Mouse (Mus musculus) liver (tissue): ENCODE results near the gene Klf13.

Experiments used
- DNase-seq: peaks from one replicate; pipeline ENCODE4 v3.0.0-alpha.2; 2020; ENCODE audit warnings: mixed read lengths

Klf13 gene

DNA sequence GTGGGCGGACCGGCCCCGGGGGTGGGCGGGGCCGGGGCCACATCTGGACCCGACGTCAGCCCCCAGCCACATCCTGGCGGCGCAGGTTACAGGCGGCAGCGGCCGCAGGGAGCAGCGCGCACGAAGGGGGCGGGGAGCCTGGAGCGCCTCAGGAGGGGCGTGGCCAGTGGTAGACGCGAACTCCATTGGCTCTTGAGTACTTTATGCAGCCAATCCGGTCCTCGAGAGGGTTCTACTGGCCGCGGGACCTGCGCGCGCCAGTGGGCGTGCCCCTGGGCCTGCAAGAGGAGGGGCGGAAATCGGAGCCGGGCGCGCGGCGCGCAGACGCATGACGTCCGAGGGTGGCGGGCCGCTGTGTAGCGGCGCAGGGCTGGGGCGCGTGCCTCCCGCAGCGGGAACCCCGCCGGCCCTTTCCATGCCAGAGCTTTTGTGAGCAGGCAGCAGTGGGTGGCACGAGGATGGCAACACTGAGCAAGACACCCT, at the start of gene Klf13:
Gene Klf13, minus strand, starts transcription at position 2 of the 483 bp plus-strand sequence.
- DNase-seq: peak; percentile 99

DNA sequence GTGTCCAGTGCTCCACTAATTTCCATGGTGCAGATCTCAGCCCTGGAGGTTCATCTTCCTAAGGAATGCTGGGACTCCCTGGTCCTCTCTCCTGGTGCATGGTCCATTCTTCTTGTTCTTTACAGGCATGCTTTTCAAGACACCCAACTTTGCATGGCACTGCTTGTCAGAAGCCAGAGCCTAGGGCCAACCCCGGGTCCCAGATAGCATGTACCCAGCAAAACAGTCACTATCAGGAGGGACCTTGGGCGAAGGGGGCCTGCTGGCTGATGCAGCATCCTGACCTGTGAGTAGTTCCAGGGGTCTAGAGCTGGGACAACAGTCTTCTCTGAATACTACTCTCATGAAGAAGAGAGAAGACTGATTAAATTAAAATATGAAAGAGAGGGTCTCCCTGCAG, 49.7 kb upstream of the Klf13 start:
- no peak for DNase-seq

DNA sequence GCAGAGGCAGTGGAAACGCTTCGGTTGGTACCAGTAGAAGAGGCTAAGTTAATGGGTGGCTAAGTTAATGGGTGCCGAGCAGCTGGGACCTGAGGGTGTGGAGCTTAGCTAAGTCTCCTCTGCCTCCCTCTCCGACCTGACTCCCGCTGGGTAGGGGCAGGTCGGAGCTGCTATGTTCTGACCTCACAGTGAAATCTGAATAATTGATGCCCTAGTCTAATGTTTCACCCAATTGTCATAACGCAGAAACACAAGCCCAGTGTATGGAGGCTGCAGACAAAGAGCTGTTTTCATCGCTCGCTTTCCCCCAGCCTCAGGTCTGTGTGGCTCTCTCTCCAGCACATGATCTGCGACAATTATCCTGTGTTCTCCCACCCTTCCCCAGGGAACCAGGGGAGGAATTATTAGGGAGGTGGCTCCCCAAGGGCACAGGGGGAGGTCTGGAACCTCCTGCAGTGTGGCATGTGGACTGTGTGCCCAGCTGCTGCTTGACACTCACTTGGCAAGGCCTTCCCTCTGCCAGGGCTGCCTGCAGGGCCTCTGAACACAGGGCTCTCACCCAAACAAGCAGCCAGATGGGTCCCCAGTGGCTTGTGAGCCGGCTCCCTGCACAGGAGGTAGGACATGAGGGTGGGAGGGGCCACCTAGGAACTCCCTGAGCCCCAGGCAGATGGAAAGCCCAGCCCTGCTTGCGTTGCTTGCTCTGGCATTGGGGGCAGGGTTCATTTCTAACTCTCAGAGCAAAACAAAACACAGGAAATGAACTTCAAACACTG, 47.9 kb upstream of the Klf13 start:
- peak; percentile 46 for DNase-seq

DNA sequence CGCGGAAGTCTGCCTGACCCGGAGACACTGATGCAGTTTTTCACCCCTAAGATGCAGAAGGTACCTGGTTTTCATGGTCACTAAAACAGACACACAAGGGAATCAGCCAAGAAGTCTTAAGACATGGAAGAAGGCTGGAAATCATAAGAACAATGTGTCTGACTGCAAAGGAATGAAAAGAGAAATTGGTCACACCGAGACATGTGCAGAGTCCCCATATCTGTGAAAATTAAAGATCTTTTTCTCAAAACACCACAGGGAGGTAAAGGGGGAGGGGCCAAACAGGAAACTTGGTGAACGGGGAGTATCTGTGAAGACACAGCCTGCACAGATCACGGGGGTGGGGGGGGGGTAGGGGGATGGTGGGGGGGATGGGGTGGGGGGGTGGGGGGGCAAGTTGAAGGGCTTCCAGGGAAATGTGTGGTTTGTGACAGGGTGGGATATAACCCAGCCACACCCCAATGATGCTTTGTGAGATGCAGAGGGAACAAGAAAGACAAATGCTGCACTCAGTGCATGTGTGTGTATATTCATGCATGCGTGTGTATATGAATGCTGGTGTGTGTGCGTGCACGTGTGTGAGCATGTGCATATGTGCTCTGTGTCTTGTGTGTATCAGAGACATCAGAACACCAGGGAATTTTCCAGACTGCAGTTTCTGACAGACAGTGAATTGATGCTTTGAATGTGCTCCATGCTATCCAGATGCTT, 47.1 kb upstream of the Klf13 start:
- no peak for DNase-seq

DNA sequence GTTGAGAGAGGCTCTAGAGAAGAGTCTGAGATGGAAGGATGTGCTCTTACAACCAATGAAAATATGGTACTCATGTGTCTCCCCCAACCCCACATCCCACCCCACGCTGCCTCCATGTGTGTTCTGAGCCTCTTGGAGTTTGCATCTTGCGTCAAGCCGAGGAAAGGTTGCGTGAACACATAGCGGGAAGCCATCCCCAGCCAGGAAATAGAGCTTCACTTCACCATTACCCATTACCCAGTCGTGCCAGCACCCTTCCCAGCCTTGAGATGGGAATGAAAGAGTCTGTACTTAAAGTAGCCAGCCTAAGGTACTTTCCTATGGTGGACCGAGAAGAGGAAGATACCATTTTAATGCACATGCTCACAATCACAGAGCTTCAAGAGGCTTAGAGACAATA, 46.6 kb upstream of the Klf13 start:
- DNase-seq: no peak

DNA sequence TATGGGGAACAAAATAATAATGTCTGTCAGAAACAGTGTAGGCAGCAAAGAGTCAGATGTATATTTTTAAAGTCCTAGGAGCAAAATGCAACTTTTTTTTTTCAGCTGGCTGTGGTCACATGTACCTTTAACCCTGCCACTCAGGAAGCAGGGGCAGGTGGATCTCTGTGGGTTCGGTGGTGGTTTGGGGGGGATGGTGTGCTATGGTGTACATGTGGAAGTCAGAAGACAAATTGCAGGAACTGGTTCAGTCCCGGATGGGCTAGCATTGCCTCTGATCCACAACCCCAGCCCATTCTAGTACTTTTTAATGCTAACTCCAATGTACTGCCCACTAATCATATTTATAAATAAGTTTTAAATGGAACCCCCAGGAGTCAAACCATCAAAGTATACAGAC, 45.6 kb upstream of the Klf13 start:
- no peak for DNase-seq

DNA sequence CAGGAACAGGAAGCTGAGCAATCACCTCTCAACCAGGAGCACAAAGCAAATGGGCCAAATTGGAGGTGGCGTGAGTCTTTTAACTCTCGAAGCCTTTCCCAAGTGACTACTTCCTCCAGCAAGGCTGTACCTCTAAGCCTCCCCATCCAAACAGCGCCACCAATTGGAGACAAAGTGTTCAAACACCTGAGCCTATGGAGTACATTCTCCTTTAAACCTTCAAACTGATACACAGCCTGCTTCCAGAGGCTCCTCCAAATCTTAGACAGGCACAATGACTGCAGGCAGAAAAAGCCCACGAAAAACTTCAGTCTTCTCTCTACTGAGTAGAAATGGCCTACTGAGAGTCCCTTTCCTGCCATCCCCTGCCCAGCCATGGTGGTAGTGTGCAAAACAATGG, 38.9 kb upstream of the Klf13 start:
- no peak for DNase-seq

DNA sequence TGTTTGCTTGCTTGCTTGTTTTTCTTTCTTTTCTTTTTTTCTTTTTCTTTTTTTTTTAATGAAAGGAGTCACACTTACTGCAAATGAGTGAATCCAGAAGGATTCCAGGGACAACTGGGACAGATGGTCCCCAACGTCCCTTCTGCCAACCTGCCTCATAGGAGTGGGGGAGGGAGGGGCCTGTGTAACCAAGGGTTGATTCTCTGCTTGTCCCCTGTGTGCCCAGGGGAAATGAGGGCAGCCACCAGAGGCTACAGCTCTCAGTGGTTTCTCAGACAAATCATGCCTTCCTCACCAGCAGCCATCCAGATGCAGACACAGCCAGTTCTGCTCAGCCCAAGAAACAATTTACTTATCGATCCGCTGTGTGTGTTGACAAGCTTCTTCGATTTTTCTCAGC, 32.3 kb upstream of the Klf13 start:
- DNase-seq: no peak

DNA sequence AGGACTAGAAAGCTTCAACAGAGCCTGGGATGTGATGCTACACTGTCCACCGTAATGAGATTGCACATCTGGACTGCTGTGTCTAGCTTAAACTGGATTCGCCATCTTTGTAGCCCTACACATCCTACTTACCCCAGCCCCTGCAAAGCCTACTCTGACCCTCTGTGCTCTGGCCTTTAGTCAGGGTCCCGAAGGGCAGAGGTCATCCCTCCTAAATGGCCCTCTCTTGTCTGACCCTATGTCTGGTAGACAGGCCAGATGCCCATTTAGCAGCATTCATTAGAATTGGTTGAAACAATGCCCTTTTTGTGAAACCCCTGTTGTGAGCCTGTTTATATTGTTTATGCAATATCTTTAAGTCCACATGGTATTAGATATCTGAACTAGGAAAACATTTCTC, 31.2 kb upstream of the Klf13 start:
- DNase-seq: no peak

DNA sequence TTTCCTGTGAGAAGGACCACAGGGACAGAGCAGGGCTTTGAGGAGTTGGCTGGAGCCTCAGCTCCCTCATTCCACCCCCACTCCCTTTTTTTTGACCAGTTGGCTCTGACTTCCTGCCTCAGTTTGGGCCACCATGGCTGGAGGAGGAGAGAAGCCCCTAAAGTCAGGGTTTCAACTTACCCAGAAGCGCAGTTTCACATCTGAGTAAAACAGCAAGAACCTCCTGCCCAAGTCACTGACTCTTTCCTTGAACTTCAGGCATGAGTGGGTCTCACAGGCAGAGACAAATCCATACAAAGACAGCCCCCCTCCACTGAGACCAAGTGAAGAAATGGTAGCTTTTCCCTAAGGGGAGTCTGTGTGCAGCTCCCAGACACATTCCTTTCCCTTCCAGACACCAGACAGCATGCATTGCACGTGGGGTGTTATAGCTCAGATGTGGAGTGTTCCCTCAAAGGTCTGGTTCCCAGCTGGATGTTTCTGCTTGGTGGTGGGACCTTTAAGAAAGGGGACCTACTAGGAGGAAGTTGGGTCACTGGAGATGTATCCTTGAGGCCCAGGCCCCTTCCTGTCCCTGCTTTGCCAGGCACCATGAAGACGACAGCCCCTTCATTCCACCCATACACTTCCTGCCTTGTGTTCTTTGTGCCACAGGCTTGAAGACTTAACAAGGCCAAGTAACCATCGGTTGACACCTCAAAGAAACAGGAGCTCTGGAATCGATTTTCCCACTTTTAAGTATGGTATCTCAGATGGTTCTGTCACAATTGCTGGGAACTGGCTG, 27.1 kb upstream of the Klf13 start:
- no peak for DNase-seq

DNA sequence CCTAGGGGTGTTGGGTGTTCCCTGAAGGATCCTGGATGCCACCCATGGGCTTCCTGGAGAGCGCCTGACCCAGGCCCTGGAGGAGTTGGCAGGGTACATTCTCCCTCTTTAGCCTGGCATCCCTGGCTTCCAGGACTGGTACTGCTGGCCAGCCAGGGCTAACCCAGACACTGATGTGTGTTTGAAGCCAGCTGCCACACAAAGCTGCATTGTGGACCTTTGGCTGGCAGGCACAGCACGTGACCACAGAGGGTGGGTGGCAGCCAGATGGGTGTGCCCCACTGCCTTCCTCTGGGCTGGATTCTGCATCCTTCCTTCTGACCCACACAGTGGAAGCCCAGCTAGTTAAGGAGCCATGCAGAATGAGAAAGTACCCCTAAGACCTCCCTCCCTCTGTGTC, 26.4 kb upstream of the Klf13 start:
- DNase-seq: no peak

DNA sequence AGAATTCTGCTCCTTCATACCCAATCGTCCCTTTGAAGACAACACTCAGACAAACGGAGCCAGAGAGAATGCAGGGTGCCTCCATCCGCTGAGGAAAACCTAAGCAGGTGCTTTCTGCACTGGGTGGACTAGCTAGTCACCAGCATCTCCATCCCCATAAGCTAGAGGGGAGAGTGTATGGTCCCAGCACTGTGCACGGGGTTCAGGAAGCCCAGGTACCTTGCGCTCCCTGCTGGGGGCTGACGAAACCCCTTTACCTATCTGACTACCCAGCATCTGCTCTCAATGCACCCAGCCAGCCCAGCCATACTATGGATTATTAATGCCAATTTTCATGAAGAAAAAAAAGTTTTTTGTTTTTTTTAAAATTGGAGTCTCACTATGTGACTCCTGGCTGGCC, 25.4 kb upstream of the Klf13 start:
- no peak for DNase-seq

DNA sequence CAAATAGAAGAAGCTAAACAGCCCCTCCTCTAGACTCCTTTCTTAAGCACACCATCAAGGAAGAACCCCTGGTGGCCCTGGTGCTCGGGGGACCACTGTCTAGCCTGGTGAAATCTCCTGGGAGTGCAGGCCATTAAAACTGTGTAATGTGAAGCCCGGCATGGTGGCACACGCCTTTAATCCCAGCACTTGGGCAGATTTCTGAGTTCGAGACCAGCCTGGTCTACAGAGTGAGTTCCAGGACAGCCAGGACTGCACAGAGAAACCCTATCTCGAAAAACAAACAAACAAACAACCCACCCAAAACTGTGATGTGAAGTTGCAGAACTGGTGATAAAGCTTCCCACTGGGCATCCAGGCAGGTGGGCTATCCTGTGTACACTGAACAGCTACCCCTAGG, 24.9 kb upstream of the Klf13 start:
- DNase-seq: no peak

DNA sequence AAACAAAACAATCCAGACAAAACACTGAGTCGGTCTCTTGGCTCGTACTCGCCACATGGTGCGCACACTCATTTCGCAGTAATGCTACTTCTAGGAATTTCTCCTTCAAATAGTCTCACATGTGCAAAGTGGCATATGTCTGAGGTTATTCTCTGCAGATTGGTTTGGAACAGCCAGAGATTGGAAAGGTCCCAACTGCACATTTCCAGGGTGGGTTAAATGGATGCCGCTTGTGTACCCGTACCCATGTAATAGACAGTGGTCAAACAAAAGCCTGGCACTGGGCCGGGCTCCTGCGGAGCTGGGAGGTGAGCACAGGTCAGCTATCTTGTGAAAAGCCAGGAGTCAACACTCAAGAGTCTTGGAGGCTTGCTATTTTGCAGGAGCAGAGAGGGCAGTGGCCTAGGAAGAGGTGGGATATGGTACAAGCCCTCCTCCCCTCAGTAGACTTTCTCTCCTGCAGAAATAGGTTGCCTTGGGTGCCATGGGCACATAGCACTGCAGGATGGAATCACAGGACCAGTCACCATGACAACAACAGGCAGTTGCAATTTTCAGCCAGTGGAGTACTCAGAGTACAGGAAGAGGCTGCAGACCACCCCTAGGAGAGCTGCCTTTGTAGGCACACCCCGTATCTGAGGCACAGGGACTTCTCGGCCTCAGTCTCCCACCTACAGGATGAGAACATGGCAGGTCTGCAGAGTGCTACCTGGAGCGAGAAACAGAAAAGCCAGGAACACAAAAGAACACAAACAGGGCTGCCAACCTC, 19.3 kb upstream of the Klf13 start:
- DNase-seq: no peak

DNA sequence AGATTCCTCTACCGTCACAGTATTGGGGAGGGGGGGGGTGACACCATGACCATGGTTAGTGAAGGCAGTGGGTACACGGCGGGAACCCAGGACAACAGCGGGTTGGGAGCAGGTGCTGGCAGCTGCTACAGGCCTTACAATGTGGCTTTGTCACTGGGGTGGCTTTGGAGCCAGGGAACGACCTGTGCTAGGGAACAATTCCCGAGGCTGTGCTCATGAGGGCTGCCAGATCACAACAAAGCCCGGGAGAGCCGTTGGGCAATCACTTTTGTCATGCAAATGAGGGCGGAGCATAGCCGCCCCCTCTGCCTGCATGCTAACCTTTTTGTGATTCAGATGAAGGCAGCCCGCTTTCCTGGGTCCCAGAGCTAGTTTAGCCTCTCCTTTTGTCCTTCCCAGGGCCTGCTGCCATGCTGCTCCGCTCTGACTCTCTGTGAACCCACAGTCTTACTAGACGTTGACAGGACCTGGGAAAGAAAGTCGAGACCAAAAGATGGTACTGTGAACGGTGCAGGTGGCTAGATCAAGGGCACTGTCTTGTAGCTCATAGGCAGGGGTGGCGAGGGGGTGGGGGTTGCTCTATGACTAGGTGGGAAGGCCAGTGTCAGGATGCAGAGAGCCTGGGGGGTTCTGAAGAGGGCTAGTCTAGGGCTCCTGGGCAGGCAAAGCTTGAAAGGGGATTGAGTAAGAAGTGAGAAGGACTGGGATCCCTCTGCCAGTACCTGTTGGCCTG, 18.4 kb upstream of the Klf13 start:
- DNase-seq: no peak

DNA sequence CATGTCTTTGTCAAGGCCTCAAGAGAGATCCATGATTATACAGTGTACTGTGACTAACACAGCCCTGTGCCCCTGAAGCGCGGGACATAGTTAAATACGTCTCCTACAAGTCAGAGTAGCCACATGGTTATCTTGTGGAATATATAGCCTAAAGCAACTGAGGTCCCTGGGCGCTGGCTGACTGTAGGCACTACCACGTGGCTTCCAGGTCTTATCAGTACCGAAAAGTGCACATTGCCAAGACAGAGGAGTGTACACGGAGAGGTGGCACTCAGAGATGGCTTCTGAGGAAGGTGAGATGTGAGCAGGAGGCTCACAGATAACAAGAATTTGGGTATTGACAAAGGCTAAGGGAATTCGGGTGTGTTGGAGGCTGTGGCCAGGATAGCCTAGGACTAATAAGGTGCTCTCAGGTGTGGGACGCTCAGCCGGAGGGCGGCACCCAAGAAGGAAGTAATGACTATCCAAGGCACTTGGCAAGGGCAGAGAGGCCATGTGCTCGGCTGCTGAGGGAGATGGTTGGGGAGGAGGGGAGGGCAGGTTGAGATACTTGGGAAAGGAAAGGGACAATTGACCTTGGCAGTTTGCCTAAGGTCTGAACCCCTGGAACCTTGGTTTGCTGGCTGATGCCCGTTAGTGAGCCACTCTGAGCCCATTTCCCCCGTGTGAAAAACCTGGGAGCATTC, 17.6 kb upstream of the Klf13 start:
- peak; percentile 81 for DNase-seq

DNA sequence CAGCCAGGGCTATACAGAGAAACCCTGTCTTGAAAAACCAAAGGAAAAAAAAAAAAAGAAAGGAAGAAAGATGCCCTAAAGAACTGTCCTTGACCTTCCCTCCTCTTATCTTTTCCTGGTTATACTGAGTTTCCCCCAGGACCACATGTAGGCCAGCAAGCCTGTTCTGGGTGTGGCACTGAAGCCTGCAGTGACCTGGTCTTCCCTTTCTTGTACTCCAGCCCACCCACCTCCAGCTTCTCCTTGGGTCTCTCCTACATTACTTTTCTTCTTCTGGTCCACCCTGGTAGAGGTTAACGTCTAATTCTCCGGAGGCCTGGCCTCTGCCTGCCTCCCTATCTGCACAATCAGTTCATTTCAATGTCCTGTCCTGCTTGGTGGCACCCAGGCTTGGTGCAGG, 16.7 kb upstream of the Klf13 start:
- DNase-seq: no peak

DNA sequence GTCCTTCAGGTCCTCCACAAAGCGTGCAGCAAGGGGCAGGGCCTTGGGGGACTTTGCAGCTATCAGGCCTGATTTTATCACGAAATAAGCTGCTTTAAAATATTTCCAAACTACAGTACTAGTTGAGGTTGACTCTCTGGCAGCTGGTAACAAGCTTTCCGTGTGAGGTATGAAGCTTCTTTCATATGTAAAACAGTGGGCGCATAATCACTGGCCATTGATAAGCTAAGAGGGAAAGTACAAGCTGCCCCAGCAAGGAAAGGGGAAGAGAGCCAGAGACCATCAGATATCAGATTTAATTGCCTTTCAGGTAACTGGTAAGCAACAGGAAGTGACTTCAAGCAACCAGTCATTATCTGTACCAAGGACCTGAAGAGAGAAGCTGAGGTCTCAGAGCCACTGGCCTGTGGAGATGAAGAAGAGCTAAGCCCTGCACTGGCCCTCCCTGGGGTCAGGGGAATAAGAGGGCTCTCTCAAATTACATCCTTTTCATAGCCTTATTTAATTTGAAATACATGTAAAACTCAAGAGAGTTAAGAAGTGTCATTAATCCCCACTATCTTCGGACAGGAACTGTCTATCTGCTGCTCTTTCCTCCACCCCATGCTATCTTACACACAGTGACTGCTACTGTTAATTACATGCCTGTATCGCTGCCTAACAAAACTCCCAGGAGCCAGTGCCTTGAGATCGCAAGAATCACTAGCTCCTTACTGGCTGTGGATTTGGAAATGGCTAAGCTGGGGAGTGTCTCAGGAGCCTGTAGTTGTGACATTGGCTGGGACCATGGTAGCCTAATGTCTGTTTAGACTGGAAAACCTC, 13.6 kb upstream of the Klf13 start:
- DNase-seq: peak; percentile 40

DNA sequence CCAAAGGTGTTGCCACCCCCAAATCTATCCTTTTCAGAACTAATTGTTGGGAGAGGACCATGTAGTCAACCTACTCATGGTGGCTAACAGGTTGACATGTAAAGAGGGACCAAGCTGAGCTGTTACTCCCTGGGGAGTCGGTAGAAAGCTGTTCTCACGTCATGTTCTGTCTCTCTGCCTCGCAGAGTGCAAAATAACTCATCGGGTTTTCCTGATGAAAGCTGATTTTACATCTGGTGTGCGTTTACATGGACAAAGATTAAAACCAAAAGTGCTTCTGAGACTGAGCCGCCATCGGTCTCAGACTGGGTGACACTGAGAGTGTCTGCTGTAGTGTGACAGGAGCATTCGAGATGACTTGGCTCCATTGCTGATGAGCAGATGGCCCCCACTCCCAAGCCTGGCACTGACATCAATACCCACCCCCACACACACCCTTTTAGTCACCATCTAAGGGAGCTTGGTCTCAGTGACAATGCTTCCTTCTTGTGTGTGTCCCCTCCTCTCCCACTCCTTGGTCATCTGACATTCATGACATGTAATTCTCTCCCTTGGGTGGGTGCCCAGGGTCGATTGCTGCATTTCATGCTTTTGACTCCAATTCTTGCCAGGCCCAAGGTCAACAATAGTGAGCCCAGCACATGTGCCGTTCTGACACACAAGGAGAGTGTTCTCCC, 12.4 kb upstream of the Klf13 start:
- DNase-seq: no peak

DNA sequence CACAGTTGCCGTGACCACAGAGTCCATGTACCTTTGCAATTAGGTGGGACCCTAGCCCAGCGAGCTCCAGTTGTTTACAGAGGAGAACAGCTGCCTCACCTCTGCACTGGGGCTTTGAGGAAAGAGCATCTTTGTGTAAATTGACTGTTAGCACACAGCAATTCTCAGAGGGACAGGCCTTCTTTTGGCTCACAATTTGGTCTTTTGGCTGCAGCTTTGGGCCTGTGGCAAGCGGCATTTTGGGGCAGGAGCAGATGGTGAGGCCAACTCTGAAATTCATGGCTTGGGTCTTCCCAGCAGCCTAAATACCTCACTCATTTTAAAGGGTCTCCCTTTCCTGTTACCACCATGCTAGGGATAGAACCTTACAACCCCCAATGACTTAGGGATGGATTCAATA, 10.5 kb upstream of the Klf13 start:
- DNase-seq: no peak
